Mouse (Mus musculus): ENCODE measurements around the gene Slc15a4.

The Slc15a4 gene

DNA sequence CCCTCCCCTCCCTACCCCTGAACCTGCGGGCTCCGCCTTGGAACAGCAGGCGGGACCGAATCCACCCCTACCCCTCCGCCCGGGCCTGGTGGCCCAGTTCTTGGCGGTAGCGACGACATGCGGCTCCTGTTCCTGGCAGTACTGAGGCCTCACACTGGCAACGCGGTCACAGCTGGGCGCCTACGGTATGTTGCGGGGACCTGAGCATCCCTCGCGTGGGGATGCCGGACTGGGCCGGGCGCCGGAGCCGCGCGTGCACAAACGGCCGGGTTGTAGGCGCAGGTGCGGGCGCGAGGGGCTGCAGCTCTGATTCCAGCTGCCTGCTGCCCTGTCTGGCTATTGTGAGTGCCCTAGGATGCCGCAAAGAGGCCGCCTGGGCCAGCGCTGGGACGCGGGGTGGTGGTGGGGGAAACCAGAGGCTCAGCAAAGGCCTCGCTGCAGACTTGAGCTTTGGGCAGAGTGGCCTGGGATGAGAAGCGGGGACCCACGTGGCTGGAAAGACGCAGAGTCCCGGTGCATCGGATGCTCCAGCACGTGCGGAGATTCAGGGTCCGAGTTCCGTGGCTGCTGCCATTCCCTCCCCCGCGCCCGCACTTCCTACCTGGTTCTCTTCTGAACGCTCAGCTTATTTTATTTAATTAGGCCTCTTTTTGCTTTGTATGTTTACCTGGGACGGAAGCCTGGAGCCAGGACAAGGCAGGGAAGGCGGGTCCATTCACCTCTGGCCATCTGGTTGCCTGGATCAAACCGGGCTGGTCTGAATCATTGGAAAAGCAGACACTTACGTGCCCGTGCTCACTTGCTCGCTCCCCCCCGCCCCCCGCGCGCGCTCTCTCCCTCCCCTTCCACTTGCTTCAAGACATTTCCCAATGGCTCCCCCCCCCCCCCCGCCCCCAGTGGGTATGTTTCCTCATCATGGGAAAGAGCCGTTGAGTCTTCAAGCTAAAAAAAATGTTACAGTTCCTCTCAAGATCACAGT is at the start of gene Slc15a4, which contains the start of gene Glt1d1:
Slc15a4 (minus strand) TSS at position 731 of the 979 bp plus-strand sequence.
Glt1d1 (plus strand) TSS at position 96 of the 979 bp plus-strand sequence.
- DNase-seq (ENCODE audit: low read depth, low spot score), result peak; percentile 72

DNA sequence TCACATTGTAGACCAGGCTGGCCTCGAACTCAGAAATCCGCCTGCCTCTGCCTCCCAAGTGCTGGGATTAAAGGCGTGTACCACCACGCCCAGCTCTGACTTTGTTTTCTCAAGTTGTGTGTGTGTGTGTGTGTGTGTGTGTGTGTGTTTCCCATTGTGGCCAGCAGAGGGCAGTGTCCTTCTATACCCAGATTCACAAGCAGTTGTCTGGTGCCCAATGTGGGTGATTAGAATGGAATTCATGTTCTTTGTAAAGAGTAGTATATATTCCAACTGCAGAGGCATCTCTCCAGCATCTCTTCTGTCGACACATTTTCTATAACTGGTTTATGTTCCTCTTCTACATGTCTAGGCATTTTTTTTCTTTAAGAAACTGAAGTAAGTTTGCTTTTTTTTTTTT is 45.8 kb upstream of the Slc15a4 start:
- peak; percentile 79 for DNase-seq (ENCODE audit: low read depth, low spot score)

DNA sequence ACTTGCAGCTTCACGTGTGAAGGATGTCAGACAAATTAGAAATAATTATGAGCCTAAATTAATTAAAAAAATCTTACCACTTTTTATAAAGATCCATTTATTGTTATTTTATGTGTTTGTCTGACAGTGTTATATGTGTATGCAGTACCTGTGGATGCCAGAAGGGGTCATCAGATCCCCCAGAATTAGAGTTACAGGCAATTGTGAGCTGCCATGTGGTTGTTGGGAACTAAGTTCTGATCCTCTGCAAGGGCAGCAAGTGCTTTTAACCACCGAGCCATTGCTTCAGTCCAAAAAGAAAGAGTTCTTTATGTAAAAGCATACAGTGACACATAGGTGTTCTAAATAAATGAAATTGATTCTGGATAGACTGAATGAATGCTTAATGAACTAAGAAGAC is 44.9 kb upstream of the Slc15a4 start:
- peak; percentile 68 for DNase-seq (ENCODE audit: low read depth, low spot score)

DNA sequence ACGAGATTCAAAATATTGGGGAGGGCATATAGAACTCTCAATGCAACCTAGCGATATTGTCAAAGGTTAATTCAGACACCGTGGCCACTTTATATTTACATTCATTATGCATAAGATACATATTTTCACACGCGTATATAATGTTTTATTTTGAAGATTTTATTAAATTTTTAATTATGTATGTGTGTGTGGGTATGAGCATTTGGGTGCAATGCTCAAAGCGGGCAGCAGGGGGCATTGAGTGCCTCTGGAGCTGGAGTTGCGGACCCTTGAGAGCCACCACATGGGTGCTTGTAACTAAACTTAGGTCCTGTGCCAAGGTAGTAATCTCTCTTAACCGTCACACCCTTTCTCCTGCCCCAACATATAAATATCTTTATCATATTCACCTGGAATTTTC is 41.2 kb upstream of the Slc15a4 start:
- DNase-seq (ENCODE audit: low read depth, low spot score), result peak; percentile 44

DNA sequence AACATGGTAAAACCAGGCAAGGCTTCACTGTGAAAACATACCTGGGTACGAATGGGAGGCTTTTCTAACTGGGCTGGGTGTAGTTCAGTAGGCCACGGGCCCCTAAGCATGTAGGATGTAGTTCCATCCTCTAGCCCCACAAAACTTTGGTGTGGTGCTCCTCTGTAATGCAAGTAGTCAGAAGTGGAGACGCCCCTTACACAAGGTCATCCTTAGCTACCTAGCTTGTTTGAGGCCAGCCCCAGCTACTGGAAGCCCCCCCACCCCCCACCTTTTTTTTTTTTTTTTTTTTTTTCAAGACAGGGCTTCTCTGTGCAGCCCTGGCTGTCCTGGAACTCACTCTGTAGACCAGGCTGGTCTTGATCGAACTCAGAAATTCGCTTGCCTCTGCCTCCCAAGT is 28.3 kb upstream of the Slc15a4 start:
- DNase-seq (ENCODE audit: low read depth, low spot score), result peak; percentile 66

DNA sequence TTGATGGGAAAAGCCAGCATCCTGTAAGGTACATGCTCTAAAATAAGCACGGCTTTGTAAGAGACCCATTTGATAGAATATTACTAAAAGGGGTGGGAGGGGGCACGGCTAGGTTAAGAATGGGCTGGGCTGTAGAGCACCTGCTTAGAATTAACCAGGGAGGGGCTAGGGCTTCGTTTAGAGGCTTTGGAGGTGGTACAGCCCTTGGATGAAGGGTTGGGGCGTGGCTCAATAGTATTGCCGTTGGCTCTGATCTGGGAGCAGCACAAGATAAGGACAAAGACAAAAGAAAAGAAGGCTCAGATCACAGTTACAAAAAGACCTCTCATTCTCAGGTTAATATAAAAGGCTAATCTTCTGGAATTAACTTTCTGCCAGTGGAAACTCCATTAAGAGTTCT is 27.6 kb upstream of the Slc15a4 start:
- peak; percentile 76 for DNase-seq (ENCODE audit: low read depth, low spot score)

DNA sequence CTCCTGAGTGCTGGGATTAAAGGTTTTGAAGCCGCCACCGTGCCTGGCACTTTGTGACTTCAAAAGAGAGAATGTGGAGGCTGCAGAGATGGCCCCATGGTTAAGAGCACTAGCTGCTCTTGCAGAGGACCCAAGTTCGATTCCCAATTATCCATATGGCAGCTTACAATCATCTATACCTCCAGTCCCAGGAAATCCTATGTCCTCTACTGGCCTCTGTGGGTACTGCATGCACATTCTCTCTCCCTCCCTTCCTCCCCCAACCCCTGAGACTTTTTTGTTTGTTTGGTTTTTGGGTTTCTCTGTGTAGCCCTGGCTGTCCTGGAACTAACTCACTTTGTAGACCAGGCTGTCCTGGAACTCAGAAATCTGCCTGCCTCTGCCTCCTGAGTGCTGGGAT is 26.6 kb upstream of the Slc15a4 start:
- DNase-seq (ENCODE audit: low read depth, low spot score), result peak; percentile 74

DNA sequence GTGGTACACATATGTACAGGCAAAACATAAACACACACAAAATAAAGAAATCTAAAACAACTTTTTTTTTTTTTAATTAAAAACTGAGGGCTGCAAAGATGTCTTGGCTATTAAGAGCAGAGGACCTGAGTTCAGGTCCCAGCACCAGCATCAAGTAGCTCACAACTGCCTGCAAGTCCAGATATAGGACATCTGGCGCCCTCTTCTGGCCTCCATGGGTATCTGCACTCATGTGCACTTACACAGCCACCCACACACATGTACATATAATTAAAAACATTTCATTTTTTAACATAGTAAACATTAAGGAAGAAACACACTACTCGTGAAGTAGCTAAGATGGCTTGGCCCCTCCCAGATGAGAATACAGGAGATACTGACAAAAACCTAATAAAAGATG is 25.6 kb upstream of the Slc15a4 start:
- DNase-seq (ENCODE audit: low read depth, low spot score), result no peak

DNA sequence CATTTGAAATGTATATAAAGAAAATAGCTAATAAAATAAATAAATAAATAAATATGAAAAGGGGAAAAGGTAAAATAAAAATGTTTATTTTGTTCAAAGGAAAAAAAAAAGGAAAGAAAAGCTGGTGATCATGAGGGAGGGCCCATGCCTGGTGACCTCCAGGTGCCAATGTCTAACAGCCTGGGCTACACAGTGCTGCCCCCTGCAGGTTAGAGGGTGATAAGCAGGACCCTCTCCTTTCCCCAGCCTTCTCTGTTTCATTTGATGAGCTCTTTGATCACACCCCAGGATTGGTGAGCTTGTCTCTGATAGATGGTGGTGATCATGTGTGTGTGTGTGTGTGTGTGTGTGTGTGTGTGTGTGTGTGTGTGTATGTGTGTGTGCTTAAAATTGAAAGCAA is 16.4 kb upstream of the Slc15a4 start:
- DNase-seq (ENCODE audit: low read depth, low spot score), result peak; percentile 77

DNA sequence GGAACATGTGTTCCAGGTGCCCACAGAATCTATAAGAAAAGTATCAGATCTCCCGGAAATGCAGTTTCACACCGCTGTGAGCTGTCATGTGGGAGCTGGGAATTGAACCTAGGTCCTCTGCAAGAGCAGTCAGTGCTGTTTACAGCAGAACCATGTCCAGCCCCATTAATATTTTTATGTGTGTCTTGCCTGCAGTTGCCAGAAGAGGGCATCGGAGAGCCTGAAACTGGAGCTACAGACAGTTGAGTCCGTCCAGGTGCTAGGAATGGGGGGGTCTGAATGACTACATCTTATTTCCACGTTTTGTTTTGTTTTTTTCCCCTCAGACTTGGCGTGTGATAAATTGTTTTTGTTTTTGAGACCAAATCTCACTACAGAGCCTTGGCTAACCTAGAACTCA is 15.3 kb upstream of the Slc15a4 start:
- peak; percentile 69 for DNase-seq (ENCODE audit: low read depth, low spot score)

DNA sequence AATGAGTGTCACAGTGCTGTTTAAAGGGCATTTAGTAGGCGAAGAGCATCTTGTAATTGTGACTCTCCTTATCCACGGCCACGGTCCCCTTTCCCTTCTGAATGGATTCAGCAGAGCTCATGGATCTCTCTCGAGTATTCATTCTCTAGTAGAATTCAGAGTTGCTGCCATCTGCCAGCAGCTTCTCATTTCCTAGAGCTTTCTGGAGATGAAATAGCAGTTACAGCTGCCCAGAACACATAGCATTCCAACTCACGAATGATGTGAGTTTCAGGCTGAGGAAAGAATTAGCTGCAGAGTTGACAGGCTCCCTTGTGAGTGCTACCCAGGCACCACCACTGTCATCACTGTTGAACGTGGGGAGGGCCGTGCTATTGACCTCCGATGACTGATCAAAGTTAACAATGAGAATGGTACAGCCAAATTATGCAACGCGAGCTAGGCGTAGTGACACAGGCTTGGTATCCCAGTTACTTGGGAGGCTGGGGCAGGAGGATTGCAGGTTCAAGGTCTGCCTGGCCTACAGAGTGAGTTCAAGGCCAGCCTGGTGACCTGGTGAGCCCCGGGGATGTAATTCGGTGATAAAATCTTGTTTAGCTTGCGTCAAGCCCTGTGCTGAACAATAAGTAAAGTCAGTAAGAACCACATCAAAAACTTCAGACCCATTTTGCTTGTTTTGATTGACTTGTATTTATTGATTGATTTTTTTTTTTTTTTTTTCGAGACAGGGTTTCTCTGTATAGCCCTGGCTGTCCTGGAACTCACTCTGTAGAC is 8.7 kb upstream of the Slc15a4 start:
- DNase-seq (ENCODE audit: low read depth, low spot score), result no peak

DNA sequence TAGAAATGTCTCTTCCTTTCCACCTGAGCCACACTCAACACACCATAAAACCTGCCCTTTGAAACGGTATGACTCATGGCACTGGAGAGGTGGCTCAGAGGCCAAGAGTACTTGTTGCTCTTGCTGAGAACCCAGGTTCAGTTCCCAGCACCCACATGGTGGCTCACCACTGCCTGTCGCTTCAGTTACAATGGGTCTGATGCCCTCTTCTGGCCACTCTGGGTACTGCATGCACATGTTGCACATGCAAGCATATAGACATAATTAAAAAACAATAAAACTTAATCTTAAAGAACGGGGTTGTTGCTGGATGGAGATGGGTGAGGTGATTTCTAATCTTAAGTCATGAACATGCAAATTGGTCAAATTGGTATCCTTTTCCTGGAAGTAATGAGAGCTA is 7.7 kb upstream of the Slc15a4 start:
- peak; percentile 78 for DNase-seq (ENCODE audit: low read depth, low spot score)

DNA sequence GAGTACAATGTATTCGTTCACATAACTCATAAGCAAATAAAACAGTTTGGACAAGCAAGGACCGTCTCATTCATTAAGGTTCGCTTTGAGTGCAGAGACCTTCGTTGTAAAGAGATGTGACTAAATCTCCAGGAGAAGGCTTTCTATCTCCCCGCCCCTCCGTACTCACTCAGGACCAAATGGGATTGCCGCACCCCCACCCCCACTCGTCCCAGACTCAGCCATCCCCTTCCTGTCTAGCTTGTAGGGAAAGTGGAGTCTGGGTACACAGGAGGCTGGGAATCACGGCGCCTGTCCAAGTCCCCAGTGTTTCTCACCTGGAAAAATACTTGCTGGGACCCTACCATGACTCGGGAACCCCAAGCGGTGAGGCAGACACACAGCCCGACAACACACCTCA is 6.9 kb upstream of the Slc15a4 start:
- DNase-seq (ENCODE audit: low read depth, low spot score), result peak; percentile 74

DNA sequence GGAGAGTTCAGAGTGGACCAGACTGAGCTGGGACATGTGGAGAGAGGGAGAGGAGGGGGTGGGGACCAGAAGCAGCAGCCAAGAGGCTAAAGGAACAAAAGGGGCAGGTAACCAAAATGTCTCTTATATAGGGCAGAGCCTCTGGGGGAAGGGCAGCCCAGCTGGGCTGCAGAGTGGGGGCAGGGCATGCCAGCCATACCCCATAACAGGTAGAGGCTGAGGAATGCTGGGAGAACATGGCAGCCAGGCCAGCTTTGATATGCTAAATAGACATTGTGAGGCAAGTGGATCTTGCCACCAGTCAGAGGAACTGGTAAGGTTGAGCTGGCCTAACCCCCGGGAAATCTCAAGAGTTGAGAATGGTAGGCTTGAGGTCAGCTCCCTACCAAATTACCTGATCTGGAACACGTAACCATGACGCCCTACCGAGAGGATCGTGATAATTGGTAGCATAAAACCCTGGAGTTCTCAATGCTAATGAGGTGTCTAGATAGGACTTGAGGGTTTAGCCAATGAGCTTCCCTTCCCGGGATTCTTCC is 6.4 kb upstream of the Slc15a4 start:
- DNase-seq (ENCODE audit: low read depth, low spot score), result peak; percentile 74

DNA sequence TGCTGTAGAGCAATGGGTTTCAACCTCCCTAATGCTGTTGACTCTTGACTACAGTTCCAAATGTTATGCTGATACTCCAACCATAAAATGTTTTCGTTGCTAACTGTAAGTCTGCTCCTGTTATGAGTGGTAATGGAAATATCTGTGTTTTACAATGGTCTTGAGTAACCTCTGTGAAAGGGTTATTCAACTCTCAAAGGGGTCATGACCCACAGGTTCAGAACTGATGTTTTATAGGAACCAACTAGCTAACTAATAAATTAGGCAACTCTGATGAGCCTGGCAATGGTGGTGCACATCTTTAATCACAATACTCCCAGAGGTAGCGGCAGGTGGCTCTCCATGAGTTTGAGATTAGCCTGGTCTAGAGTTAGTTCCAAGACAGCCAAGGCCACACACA is 5.5 kb upstream of the Slc15a4 start:
- DNase-seq (ENCODE audit: low read depth, low spot score), result no peak

DNA sequence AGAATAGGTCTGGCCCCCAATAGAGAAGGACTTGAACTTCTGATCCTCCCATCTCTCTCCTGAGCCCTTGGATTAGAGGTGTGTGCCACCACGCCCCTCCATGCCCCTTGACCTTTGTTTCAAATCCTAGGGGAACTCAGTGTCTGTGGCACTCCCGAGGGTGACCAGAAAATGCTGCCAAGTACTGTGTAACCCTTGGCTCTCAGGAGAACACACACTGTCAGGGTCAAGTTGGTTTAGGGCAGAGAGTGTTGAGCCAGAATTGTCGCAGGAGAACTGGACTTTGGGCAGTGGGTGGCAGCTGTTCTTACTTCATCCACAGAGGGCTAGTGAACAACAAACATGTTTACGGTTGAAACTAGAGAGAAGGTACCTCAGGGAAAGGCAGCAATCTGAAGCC is 4.9 kb upstream of the Slc15a4 start:
- DNase-seq (ENCODE audit: low read depth, low spot score), result no peak

DNA sequence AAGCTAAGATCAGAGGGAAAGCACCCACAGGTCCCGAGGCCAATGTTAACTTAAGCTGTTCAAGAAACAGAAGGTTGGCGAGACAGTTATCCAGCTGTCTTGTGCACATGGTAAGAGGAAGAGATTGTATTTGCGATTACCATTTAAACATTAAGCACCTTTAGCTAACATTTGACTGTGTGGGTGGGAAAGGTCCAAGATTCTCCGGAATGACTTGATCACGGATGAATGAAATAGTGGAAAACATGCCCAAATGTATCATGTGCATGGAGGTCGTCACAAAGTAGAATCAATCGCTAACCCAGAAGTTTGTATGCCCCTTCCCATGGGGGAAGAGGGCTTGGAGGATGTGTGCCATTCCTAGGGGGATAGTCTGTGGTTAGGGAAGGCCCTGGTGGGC is 969 bp upstream of the Slc15a4 start:
- DNase-seq (ENCODE audit: low read depth, low spot score), result no peak

DNA sequence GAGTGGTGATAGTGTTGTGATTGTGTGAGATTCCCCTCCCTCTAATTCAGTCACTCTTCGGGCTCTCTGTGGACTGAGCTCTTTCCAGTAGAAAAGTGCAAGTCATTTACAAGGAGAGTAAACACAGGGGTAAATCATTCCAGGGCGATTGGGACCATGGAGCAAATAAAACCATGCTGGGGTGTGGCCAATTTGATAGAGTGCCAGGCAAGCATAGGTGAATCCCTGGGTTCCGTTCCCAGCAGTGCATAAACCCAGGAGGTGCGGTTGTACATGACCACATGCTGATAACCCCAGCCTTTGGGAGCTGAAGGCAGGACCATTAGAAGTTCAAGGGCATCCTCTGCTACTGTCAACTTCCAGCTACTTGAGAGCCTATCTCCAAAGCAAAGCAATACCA is 491 bp upstream of the Slc15a4 start:
- peak; percentile 19 for DNase-seq (ENCODE audit: low read depth, low spot score)

DNA sequence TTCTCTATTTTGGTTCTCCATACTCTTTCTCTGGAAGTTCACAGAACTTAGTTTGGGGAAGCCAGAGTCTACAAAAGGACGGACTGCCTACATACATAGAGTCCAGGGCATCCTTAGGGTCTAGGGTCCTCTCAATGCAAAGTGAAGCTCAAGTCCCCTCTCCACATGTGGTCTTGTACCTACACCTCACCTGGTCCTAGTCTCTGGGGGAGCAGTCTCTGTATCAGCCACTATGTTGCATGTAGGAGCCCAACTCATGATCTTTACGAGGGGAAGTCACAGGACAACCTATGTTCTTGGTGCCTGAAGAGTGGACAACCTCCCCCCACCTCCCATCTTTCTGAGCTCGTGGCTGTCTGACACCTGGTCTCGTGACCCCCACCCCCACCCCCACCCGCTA is 1.0 kb downstream of the Slc15a4 start:
- peak; percentile 18 for DNase-seq (ENCODE audit: low read depth, low spot score)

DNA sequence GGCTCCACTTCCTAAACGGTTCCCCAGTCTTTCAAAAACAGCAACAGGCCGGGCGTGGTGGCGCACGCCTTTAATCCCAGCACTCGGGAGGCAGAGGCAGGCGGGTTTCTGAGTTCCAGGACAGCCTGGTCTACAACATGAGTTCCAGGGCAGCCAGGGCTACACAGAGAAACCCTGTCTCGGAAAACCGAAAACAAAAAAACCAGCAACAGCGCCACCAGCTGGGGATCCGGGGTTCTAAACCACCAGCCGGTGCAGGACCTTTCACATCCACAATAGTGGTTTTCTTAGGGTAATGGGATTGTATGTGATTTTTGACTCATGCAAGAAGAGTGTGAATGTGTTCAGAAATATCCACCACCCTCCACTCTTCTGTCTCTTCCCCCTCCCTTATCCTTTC is 5.5 kb downstream of the Slc15a4 start:
- DNase-seq (ENCODE audit: low read depth, low spot score), result peak; percentile 61

DNA sequence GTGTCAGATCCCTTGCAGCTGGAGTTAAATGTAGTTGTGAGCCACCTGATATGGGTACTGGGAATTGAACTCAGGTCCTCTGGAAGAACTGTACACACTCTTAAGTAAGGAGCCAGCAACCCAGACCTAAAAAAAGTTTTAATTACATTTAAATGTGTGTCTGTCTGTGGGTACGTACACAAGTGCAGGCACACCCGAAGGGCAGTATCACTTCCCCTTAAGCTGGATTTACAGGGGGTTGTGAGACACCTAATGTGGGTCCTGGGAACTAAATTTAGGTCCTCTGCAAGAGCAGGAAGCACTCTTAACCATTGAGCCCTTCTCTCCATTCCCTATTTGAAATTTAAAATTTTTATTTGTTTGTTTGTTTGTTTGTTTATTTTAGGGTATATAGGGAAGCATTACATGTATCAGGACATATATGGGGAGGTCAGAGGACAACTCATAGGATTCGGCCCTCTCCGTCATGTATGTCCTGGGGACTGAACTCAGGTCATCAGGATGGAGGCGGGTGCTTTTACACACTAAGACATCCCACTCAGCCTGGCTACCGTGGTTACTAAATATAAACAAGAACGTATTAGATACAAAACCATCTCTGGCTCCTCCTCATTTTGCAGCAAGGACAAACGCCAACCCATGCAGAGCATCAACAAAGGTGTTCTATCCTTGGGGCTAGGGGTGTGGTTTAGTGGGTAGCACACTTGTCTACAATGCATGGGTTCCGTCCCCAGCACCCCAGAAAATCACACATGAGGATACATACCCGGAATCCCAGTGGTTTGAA is 8.1 kb downstream of the Slc15a4 start:
- DNase-seq (ENCODE audit: low read depth, low spot score), result no peak

DNA sequence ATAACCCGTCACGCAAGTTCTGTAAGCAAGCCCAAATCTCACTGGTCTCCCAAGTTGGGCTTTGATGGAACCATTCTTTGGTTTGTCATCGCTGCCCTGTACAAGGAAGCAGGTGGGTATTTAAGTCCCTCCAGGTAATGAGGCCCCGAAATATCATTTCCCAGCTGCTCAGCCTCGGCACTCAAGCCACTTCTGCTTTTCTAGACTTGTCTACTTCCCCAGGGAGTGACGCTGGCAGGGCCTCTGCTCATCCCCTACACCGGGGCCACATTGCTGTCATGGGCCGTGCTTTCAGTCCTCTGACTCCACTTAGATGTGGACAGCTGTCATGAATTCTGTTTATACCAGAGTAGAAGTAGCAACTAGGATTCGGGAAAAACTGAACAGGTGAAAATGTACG is 11.6 kb downstream of the Slc15a4 start:
- no peak for DNase-seq (ENCODE audit: low read depth, low spot score)
